Mouse (Mus musculus): ENCODE measurements around the gene Gm10058. TPM values are rescaled to one million over a fixed set of nuclear protein-coding genes. Genes with fewer than 3 reads are reported as not detected.
"Not testable (repeated sequence)": the region's sequence is repeated elsewhere in the genome, so short reads cannot be mapped to it uniquely, and the experiment has no call there.

Gene Gm10058
- not detected for total RNA-seq (2021)
- long read RNA-seq, experiment 1, result 0 reads
- long read RNA-seq, experiment 2, result 0 reads

- DNase-seq; intact Hi-C loops (cut with DNase I): not testable (repeated sequence)
Observed at GRCm38 (mm10) chrX:27946785-27947184, at the start of gene Gm10058. Gene Gm10058 (minus strand): TSS chrX:27946885.

Data from gastrocnemius, postnatal 36 days (tissue).